Mouse (Mus musculus) liver, adult 2 months (tissue): ENCODE results near the gene Car4.

Experiments used
- CTCF ChIP-seq: fragments of 200-500 bp; IDR thresholded peaks from 2 replicates; pipeline ENCODE4 v1.5.1; 2011; ENCODE audit warnings: low read depth, low read length, control low read depth
- POLR2A ChIP-seq: fragments of 200-500 bp; IDR thresholded peaks from 2 replicates; pipeline ENCODE4 v1.6.1; 2011; ENCODE audit warnings: low read length, control low read depth; ENCODE audit not compliant: insufficient read depth; ENCODE audit errors: extremely low read depth

DNA sequence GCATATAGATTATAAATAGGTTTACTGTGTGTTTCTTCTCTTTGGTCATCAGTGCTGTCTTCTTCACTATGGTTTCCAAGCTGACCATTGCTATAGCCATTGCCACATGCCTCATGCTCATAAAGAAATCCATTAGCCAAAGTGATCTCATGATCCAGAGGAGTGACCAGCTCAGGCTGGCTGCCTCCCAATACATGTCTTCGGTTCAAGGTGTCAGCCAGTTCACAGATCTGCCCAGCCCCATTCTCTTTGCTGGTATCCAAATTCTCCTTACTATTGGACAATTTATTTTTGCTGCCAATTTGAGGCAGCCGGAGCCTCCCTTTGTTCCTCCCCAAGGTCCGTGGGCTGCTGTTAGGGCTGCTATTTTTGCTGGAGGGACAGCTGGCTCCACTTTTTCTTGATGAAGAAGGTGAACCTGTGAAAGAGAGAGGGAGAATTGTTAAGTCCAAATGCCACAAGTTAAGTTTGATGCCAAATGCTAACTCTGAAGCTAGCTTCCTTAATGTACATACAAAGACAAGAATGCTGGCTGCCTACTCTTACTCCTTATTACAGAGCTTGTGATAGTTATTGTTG lies 30.8 kb downstream of the Car4 start:
- TF ChIP-seq POLR2A: no peak
- TF ChIP-seq CTCF: no peak
